Mouse (Mus musculus): ENCODE measurements at regions not wholly inside any gene's neighbourhood (a gene's known extent, or its start where the extent isn't known, plus 50 kb on each side); places are given as distances from the start of the nearest gene placed in this dataset.

DNA sequence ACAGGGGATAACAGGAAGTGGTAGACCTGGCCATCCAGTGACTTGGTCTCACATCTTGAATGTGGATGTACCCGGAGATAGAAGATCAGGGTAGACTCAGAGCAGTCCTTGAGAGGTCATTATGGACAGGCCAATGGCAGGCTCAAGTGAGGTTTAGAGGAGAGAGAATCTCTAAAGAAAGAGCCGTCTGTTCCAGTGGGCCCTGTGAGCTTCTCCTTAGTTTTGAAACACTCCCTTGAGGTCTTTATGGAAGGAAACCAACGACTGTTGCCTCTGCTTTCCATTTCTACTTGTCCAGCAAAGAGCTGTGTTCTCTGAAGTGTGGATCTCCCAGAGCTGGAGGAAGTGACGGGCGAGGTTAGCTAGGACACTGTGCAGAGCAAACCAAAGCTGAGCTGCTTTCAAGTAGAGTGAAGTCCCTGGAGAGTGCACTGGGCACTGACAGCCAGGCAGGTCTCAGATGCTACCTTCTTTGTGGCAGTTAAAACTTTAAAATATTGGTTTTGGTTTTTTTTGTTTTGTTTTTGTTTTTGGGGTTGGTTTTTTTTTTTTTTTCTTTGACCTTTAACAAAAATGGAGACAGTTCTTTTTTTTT, 332.9 kb upstream of the Satb1 start:
- no peak for DNase-seq (ENCODE audit: low read depth, low spot score)
- Histone ChIP-seq H3K4me1 (ENCODE audit: control insufficient read depth in 1 of 2, insufficient read depth in 2 of 2, low read length in 2 of 2) (no peaks in the 10 kb centered on the region), H3K9me3 (replicated peaks; ENCODE audit: insufficient read depth, low read length) (no peaks in the 10 kb centered on the region)

DNA sequence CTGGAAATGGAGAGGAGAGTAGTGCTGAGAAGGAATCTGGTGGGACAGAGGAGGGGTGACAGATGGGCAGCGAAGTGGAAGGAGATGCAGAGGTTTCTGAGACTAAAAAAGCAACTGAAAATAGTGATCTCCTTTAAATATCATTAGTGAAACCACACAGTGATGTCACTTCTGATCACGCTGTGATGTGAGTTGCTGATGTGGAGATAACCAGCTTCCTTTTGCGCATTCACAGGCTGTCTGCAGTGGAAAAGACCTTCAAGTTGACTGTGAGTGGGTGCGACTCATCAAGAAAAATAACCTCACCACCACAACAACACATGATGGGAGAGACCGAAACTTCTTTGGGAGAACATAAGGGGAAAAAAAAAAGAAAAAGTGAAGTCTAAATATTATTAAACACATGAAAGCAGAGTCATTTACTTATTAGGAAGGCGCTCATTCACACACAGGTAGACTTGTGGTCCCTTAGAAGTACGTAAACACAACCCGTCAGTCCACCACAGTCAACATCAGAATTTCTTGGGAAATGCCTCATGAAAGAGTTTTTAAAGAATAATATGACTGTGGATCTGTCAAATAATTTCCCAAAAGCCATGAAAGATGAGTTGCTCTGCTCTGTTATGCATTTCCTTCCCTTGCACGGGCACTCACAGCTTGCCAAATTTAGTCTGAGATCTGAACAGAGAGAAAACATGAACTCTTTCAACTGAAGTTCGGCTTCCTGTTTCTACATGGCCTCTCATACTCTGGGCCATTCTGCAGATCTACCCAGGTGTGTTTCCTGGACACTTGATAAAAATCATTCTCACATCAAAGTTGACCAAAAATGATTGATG, 329.7 kb upstream of the Satb1 start:
- H3K79me2 ChIP-seq (ENCODE audit: control insufficient read depth, insufficient read depth, low read length, poor library complexity) = no peaks in the 10 kb centered on the region
- TF ChIP-seq MXI1 (IDR thresholded peaks at IDR 0.05; ENCODE audit: low read depth, low read length) = no peak
- TF ChIP-seq SIN3A (IDR thresholded peaks at IDR 0.05; ENCODE audit: low read length) = no peak
- TF ChIP-seq ETS1 (IDR thresholded peaks at IDR 0.05; ENCODE audit: low read depth, low read length) = no peak
- no peak for TF ChIP-seq TCF12 (IDR thresholded peaks at IDR 0.05; ENCODE audit: low read depth, low read length)
- no peak for TF ChIP-seq JUND (IDR thresholded peaks at IDR 0.05; ENCODE audit: low read depth, low read length)
- no peak for TF ChIP-seq MEF2A (IDR thresholded peaks at IDR 0.05; ENCODE audit: extremely low read depth, insufficient replicate concordance, low read depth, low read length, poor library complexity, severe bottlenecking)
- no peak for TF ChIP-seq RAD21 (IDR thresholded peaks at IDR 0.05; ENCODE audit: low read depth, low read length)
- TF ChIP-seq UBTF (IDR thresholded peaks at IDR 0.05; ENCODE audit: borderline replicate concordance, insufficient read depth, low read depth, low read length) = no peak
- TF ChIP-seq POLR2A (IDR thresholded peaks at IDR 0.05; ENCODE audit: control insufficient read depth in 1 of 2, insufficient read depth in 1 of 2, low read depth in 1 of 2, low read length in 2 of 2, poor library complexity in 1 of 2) = no peak
- no peak for TF ChIP-seq NELFE (IDR thresholded peaks at IDR 0.05; ENCODE audit: low read depth, low read length)
- no peak overlapping the region for H3K9ac ChIP-seq (ENCODE audit: control insufficient read depth, low read depth, low read length, poor library complexity, severe bottlenecking)
- H3K36me3 ChIP-seq (ENCODE audit: control insufficient read depth in 1 of 2, insufficient read depth in 2 of 2, low read length in 2 of 2) = no peaks in the 10 kb centered on the region
- no peak for DNase-seq (ENCODE audit: low read depth, low spot score)
- H3K27ac ChIP-seq (ENCODE audit: control insufficient read depth, low read depth, low read length) = no peak overlapping the region
- no peaks in the 10 kb centered on the region for H3K9me3 ChIP-seq (replicated peaks; ENCODE audit: insufficient read depth, low read length)
- H3K4me3 ChIP-seq (ENCODE audit: control insufficient read depth in 1 of 2, insufficient read depth in 1 of 2, low read depth in 2 of 2, low read length in 2 of 2) = no peak overlapping the region
- no peaks in the 10 kb centered on the region for H3K4me1 ChIP-seq (ENCODE audit: control insufficient read depth in 1 of 2, insufficient read depth in 2 of 2, low read length in 2 of 2)
- H3K27me3 ChIP-seq (ENCODE audit: control insufficient read depth in 1 of 2, insufficient read depth in 2 of 2, low read length in 2 of 2) = no peaks in the 10 kb centered on the region

More for the DNA sequence above, 332.9 kb upstream of the Satb1 start:
- Histone ChIP-seq H3K27ac (ENCODE audit: control insufficient read depth, low read depth, low read length) (no peak overlapping the region), H3K27me3 (ENCODE audit: control insufficient read depth in 1 of 2, insufficient read depth in 2 of 2, low read length in 2 of 2) (no peaks in the 10 kb centered on the region), H3K9ac (ENCODE audit: control insufficient read depth, low read depth, low read length, poor library complexity, severe bottlenecking) (no peak overlapping the region), H3K36me3 (ENCODE audit: control insufficient read depth in 1 of 2, insufficient read depth in 2 of 2, low read length in 2 of 2) (no peaks in the 10 kb centered on the region), H3K4me3 (ENCODE audit: control insufficient read depth in 1 of 2, insufficient read depth in 1 of 2, low read depth in 2 of 2, low read length in 2 of 2) (no peak overlapping the region), H3K79me2 (ENCODE audit: control insufficient read depth, insufficient read depth, low read length, poor library complexity) (no peaks in the 10 kb centered on the region)
- TF ChIP-seq JUND (IDR thresholded peaks at IDR 0.05; ENCODE audit: low read depth, low read length) (no peak), GATA1 (IDR thresholded peaks at IDR 0.05; ENCODE audit: low read depth, low read length) (no peak), ELF1 (IDR thresholded peaks at IDR 0.05; ENCODE audit: low read depth, low read length) (no peak), ZC3H11A (IDR thresholded peaks at IDR 0.05; ENCODE audit: low read depth, low read length) (no peak), CHD2 (IDR thresholded peaks at IDR 0.05; ENCODE audit: low read length) (no peak), SMC3 (IDR thresholded peaks at IDR 0.05; ENCODE audit: low read depth, low read length) (no peak), MAX (IDR thresholded peaks at IDR 0.05; ENCODE audit: low read length) (no peak), CHD1 (IDR thresholded peaks at IDR 0.05; ENCODE audit: low read depth, low read length) (no peak), ZKSCAN1 (IDR thresholded peaks at IDR 0.05; ENCODE audit: low read depth, low read length) (no peak), POLR2AphosphoS5 (IDR thresholded peaks at IDR 0.05; ENCODE audit: borderline replicate concordance, low read depth, low read length) (no peak), GABPA (IDR thresholded peaks at IDR 0.05; ENCODE audit: low read depth, low read length) (no peak), NRF1 (IDR thresholded peaks at IDR 0.05; ENCODE audit: insufficient read depth, low read depth, low read length, poor library complexity, severe bottlenecking) (no peak), TCF12 (IDR thresholded peaks at IDR 0.05; ENCODE audit: low read depth, low read length) (no peak)
